Mouse (Mus musculus): ENCODE data around the gene Ccnk.

- TF ChIP-seq USF1 (IDR thresholded peaks at IDR 0.05; ENCODE audit: low read depth), result no peak
- TF ChIP-seq POLR2A (IDR thresholded peaks at IDR 0.05; ENCODE audit: insufficient read length, low read depth), result no peak
- no peak for TF ChIP-seq MAX (IDR thresholded peaks at IDR 0.05; ENCODE audit: low read depth)
- no peak for TF ChIP-seq TCF12 (IDR thresholded peaks at IDR 0.05; ENCODE audit: insufficient read depth, poor library complexity, severe bottlenecking)
- TF ChIP-seq POLR2AphosphoS2 (IDR thresholded peaks at IDR 0.05; ENCODE audit: insufficient read length, low read depth), result no peak
- no peak for TF ChIP-seq E2F4 (IDR thresholded peaks at IDR 0.05; ENCODE audit: insufficient read depth)
- no peak for TF ChIP-seq TCF3 (IDR thresholded peaks at IDR 0.05; ENCODE audit: insufficient read length, low read depth)
- no peak for TF ChIP-seq CEBPB (IDR thresholded peaks at IDR 0.05; ENCODE audit: insufficient read depth, poor library complexity, severe bottlenecking)
- TF ChIP-seq MYOD1 (IDR thresholded peaks at IDR 0.05; ENCODE audit: control insufficient read depth in 1 of 3, insufficient read length in 2 of 3, low read depth in 2 of 3), result no peak
- no peak for TF ChIP-seq REST (IDR thresholded peaks at IDR 0.05; ENCODE audit: insufficient read depth, insufficient read length)
- no peak for TF ChIP-seq MYOG (IDR thresholded peaks at IDR 0.05; ENCODE audit: control insufficient read depth in 1 of 3, insufficient read depth in 1 of 3, insufficient read length in 2 of 3, low read depth in 2 of 3)
- TF ChIP-seq SRF (IDR thresholded peaks at IDR 0.05; ENCODE audit: control insufficient read depth, insufficient read length, low read depth), result no peak
These were observed 58.1 kb downstream of the Ccnk start for GRCm38 (mm10) chr12:108237300-108238006.

Measured in myocyte (in vitro differentiated cells).